Mouse (Mus musculus) embryo, embryonic 9.5 days (tissue): ENCODE measurements around the gene Srpr.
A peak's percentile ranks its signal among the peaks of the same experiment; 100 is the strongest.

Experiments
- DNase-seq: peaks from one replicate; pipeline ENCODE4 v3.0.0-alpha.2; 2017; ENCODE audit errors: extremely low spot score

The Srpr gene

GRCm38 (mm10) chr9:35188700-35189099 lies 11.3 kb upstream of the Srpr start:
- DNase-seq, result no peak

GRCm38 (mm10) chr9:35192983-35193542 lies 6.9 kb upstream of the Srpr start:
- no peak for DNase-seq

GRCm38 (mm10) chr9:35194048-35194447 lies 5.9 kb upstream of the Srpr start:
- DNase-seq, result no peak

- DNase-seq, result no peak
These were observed 2.4 kb upstream of the Srpr start for GRCm38 (mm10) chr9:35197625-35198024.

GRCm38 (mm10) chr9:35198351-35198750 lies 1.6 kb upstream of the Srpr start:
- no peak for DNase-seq

- no peak for DNase-seq
These were observed 817 bp upstream of the Srpr start for GRCm38 (mm10) chr9:35198945-35199771.

- no peak for DNase-seq
These were observed 620 bp downstream of the Srpr start for GRCm38 (mm10) chr9:35200529-35201060.

GRCm38 (mm10) chr9:35203536-35203935 lies 3.6 kb downstream of the Srpr start:
- no peak for DNase-seq

- DNase-seq, result no peak
These were observed 4.4 kb downstream of the Srpr start for GRCm38 (mm10) chr9:35204421-35204820.

GRCm38 (mm10) chr9:35210542-35211474 lies 10.8 kb downstream of the Srpr start, which contains the start of gene Foxred1:
Foxred1 (minus strand) TSS chr9:35211055.
- peak; percentile 99 for DNase-seq

GRCm38 (mm10) chr9:35211573-35212511 lies 11.9 kb downstream of the Srpr start:
- no peak for DNase-seq

- DNase-seq, result no peak
These were observed 18.0 kb downstream of the Srpr start for GRCm38 (mm10) chr9:35217963-35218362.

- no peak for DNase-seq
These were observed 23.5 kb downstream of the Srpr start for GRCm38 (mm10) chr9:35223466-35223865.

- DNase-seq, result no peak
These were observed 28.7 kb downstream of the Srpr start for GRCm38 (mm10) chr9:35228671-35229070.

GRCm38 (mm10) chr9:35235996-35236395 lies 36.0 kb downstream of the Srpr start:
- DNase-seq, result no peak

GRCm38 (mm10) chr9:35238371-35238770 lies 38.4 kb downstream of the Srpr start:
- no peak for DNase-seq

GRCm38 (mm10) chr9:35238915-35239571 lies 39.1 kb downstream of the Srpr start:
- DNase-seq, result peak; percentile 3

- no peak for DNase-seq
These were observed 39.8 kb downstream of the Srpr start for GRCm38 (mm10) chr9:35239734-35240133.

- DNase-seq, result no peak
These were observed 47.4 kb downstream of the Srpr start for GRCm38 (mm10) chr9:35247405-35247804.

- DNase-seq, result no peak
These were observed 49.5 kb downstream of the Srpr start for GRCm38 (mm10) chr9:35249476-35249875.
